Mouse (Mus musculus): ENCODE data around the gene Ctxn1.

Gene Ctxn1

DNA sequence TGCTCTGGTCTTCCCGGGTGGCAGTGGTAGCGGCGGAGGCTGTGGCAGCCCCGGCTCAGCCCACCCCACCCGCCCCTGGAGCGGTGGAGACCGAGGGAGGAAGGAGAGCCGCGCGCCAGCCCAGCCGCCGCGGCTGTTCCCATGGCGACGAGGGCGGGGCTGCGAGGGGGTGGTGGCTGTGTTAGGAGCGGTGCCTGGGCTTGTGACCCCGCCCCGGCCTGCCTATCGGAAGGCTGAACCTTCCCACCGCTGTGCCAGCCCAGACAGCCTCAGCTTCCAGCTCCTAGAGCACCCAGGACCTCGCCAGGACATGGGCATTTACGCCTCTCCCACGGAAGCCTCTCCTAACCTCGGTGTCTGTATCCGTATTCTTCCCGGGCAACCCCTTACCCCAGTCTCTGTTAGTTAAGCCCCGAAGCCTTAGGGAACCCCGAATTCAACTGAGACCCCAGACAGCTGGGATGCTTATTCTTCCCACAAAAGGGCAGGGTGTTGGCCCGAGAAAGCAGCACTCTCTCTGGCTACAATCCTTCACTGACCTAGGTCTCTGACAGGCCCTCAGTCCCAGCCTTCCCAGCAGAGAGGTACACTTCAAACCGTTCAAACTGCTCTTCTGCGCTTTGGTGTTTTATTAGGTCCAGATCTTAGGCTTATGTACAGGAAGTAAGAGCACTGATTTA is at the start of gene Ctxn1:
Ctxn1 (minus strand) TSS at position 150 of the 680 bp plus-strand sequence.
- peak; percentile 98 for DNase-seq

- no peak for DNase-seq
Measured at GRCm38 (mm10) chr8:4305838-4306237, 46.8 kb upstream of the Ctxn1 start.

- DNase-seq, result no peak
Measured at GRCm38 (mm10) chr8:4304124-4304547, 45.1 kb upstream of the Ctxn1 start.

- DNase-seq, result no peak
Measured at GRCm38 (mm10) chr8:4297822-4298221, 38.7 kb upstream of the Ctxn1 start.

GRCm38 (mm10) chr8:4292738-4293137 is 33.7 kb upstream of the Ctxn1 start:
- no peak for DNase-seq

DNA sequence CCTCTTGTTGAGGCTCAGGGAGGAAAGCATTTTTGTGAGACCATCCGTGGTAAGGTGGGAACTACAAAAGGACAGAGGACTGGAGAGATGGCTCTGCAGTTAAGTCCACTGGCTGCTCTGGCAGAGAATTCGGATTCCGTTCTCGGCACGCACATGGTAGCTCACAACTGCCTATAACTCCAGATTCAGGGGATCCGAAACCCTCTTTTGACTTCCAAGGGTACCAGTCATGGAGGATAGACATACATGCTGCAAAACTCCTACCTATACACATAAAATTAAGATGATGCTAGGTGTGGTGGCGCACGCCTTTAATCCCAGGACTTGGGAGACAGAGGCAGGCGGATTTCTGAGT is 17.0 kb upstream of the Ctxn1 start:
- DNase-seq, result no peak

DNA sequence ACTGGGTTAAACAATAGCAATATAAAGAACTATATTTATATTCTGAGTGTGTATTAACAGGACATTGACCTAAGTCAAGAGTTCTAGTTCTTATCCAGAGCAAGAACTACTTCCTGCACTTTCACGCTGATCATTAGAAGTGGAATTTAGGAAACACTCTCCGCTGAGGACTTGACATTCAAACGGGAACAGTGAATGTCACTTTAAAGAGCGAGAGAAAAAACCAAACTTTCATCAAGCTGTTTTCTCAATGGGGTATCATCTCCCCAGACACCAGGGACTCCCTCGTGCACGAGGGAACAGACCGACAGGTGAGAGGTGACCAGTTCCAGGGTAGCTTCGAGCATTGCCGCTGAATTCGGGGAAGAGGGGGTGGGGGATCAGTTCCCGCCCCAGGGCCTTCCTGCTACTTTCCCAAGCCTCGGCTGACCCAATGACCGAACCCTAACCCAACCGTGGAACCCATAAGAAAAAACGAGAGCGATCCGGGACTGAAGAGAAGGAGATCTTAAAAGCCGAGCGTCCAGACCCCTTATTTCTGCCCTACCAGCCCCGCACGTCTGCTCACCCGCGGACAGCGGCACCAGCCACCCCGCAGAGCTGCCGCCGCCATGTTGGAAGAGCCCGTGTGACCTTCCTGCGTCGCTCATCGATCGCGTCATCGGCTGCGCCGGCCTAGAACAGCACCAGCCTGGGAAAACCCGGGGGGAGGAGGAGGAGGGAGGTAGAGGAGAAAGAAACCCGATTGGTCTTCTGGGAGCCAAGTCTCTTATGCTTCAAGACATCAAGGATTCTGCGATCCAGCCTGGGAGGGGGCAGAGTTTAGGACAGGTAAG is 16.4 kb upstream of the Ctxn1 start, which contains the start of gene Timm44:
Timm44 (minus strand) TSS at position 639 of the 836 bp plus-strand sequence.
- DNase-seq, result peak; percentile 97 to 99

DNA sequence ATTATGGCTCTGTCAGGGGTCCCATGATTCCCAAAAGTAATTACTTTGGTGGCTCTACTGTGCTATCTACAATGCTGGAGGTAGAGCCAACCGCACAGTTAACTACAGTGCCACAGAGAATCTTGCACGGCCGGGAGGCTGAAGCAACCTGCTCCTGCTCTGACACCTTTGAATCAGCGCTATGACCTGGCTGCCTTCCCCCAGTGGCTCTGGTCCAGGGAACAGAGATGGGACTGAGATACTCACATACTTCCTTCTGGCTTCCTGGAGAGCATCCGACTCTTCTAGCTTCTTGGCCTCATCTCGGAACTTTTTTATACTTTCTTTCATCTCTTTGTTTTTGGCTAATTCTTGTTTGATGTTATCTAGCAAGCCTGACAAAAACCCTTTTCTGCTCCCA is 10.5 kb upstream of the Ctxn1 start:
- no peak for DNase-seq

DNA sequence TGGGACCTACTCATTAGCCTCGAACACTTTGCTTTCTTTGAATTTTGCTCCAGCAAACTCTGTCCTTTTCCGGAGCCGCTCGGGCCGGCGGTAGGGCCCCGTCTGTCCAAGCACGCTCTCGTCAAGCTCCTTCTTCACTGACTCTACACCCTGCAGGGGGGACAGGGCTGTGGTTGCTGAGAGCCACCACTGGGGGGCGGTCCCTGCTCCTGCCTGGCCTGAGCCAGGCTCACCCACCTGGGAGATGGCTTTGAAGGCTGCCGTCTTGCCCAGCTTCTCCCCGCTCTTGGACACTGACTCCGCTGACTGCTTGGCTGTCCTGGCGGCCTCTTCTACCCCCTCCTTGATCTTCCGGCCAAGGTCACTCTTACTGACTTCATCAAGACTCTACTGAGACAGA is 8.6 kb upstream of the Ctxn1 start:
- DNase-seq, result no peak

DNA sequence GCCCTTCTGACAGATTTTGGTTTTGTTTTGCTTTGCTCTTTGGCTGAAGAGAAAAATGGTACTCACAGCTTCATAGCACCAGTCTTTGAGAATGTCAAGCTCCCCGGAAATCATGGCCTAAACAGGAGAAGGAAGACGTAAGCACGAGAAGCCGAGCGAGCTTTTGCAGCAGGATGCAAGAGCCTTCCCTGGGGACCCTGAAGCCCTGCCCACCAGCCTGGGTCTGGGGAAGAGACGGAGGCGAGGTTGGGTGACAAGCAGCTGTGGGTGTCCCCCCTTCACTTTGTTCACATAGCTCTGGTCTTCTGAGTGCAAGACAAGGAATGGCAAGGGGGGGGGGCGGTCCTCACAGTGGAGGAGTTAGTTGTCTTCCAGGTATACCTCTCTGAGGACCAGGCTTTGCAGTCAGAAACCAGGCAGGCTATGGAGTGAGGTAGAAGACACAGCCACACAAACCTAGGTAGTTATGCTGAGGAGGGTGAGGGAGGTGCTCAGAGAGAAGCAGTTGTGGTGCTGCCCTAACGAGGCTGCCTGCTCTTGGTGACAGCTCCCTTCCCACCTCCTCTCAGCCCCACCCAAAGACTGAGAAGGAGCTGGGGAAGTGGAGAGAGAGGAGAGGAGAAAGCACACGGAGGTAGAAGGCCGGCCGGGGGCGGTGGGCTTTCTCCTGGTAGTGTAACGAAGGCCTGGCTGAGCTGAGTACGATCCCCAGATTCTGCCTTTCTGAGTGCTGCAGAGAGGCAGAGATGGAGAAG is 6.3 kb upstream of the Ctxn1 start:
- DNase-seq, result no peak

GRCm38 (mm10) chr8:4263105-4263791 is 4.2 kb upstream of the Ctxn1 start:
- DNase-seq, result no peak

GRCm38 (mm10) chr8:4259805-4260170 is 714 bp upstream of the Ctxn1 start:
- DNase-seq, result no peak

GRCm38 (mm10) chr8:4258678-4259077 is 396 bp downstream of the Ctxn1 start:
- DNase-seq, result no peak

GRCm38 (mm10) chr8:4258233-4258632 is 841 bp downstream of the Ctxn1 start:
- peak; percentile 69 to 72 for DNase-seq

GRCm38 (mm10) chr8:4257350-4257749 is 1.7 kb downstream of the Ctxn1 start:
- DNase-seq, result no peak

- peak in 1 of 2 experiments; percentile 31 for DNase-seq
Measured at GRCm38 (mm10) chr8:4256911-4257310, 2.2 kb downstream of the Ctxn1 start.

GRCm38 (mm10) chr8:4255471-4255870 is 3.6 kb downstream of the Ctxn1 start:
- DNase-seq, result peak in 1 of 2 experiments; percentile 30

GRCm38 (mm10) chr8:4254001-4254400 is 5.1 kb downstream of the Ctxn1 start:
- peak; percentile 86 to 90 for DNase-seq

- DNase-seq, result peak; percentile 98 to 99
Measured at GRCm38 (mm10) chr8:4252934-4253841, 5.9 kb downstream of the Ctxn1 start, which contains the start of gene Snapc2. Snapc2 (plus strand) TSS chr8:4253080.

GRCm38 (mm10) chr8:4252116-4252760 is 6.8 kb downstream of the Ctxn1 start:
- DNase-seq, result no peak

All from kidney, postnatal 25 days (tissue).